Mouse (Mus musculus) liver, embryonic 16.5 days (tissue): ENCODE results near the gene F8. TPM values are rescaled to one million over a fixed set of nuclear protein-coding genes. Genes with fewer than 3 reads are reported as not detected.
A peak's percentile ranks its signal among the peaks of the same experiment; 100 is the strongest.

Experiments
- ATAC-seq: fragments of 200-750 bp; cut with Nextera tagmentation; 2 replicates; pipeline ENCODE4 v1.8.0; 2017; ENCODE audit warnings: low read depth, mild to moderate bottlenecking, moderate number of reproducible peaks, moderate library complexity
- H3K27ac ChIP-seq: fragments of 300-500 bp; sonication (generic); 2 replicates; pipeline ENCODE4 v1.5.1; 2014; ENCODE audit warnings: mild to moderate bottlenecking, low read length
- H3K27me3 ChIP-seq: fragments of 300-500 bp; sonication (generic); 2 replicates; pipeline ENCODE4 v1.6.1; 2014; ENCODE audit warnings: low read depth, low read length, mixed read lengths; ENCODE audit not compliant: control insufficient read depth, insufficient read depth
- H3K36me3 ChIP-seq: fragments of 300-500 bp; sonication (generic); 2 replicates; pipeline ENCODE4 v1.6.1; 2014; ENCODE audit warnings: mild to moderate bottlenecking; ENCODE audit not compliant: control insufficient read depth, insufficient read depth
- H3K4me1 ChIP-seq: fragments of 300-500 bp; sonication (generic); 2 replicates; pipeline ENCODE4 v1.6.1; 2014; ENCODE audit warnings: low read depth, low read length, mixed read lengths; ENCODE audit not compliant: control insufficient read depth
- H3K4me2 ChIP-seq: fragments of 300-500 bp; sonication (generic); 2 replicates; pipeline ENCODE4 v1.6.1; 2014; ENCODE audit warnings: low read depth, low read length, mixed read lengths
- H3K4me3 ChIP-seq: fragments of 300-500 bp; sonication (generic); 2 replicates; pipeline ENCODE4 v1.5.1; 2014; ENCODE audit warnings: low read depth, mild to moderate bottlenecking, low read length
- H3K9ac ChIP-seq: fragments of 300-500 bp; sonication (generic); 2 replicates; pipeline ENCODE4 v1.6.1; 2014; ENCODE audit warnings: low read depth, low read length
- H3K9me3 ChIP-seq: fragments of 300-500 bp; sonication (generic); replicated peaks from 2 replicates; pipeline ENCODE4 v1.6.1; 2016; ENCODE audit warnings: low read length; ENCODE audit not compliant: control insufficient read depth
- WGBS: fragments of 180-500 bp; shearing (Covaris S2); extraction: QIAGEN DNeasy Blood & Tissue Kit; methylation state at CpG from one replicate; pipeline ENCODE4 v1.1.7; 2014; ENCODE audit not compliant: insufficient replicate concordance; 5-methylcytosine and 5-hydroxymethylcytosine counted together
- polyA plus RNA-seq: library from polyadenylated mRNA; unstranded; fragments of >200 nt; fragmentation: Nextera tagmentation; extraction: Ambion mirVana; gene quantifications from 2 replicates; pipeline ENCODE4 v1.2.1, GENCODE M21; 2015

The F8 gene
- polyA plus RNA-seq, result 2.4 and 2.9 TPM in 2 replicates

DNA sequence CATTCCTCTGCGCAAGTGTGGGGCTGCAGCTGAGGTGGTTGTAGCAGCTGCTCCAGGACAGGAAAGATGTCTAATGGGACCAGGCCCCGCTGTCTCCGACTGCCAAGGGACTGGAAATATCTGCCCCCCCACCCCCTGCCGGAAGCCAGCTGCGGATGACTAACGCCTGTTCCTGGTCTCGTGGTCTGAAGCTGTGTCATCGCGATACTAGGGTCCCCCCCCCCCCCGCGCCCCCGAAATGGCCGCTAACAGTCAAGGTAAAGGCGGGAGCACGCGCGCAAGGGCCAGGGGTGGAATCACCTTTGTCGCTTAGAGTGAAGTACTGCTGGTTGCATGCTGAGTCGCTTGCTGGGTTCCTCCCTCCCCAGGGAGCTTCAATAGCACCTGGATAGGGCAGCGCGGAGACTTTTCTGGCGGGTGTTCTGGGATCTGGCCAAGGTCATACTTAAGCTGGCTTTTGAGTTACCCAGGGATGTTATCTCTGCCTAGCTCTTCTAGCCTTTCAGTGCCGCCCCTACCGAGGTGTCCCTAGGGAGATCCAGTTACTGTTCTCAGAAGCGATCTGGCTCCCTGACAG lies at the start of gene F8, which contains the start of gene Fundc2:
F8 (minus strand) TSS at position 421 of the 577 bp plus-strand sequence.
Fundc2 (plus strand) TSS at position 205 of the 577 bp plus-strand sequence.
- peak within 1 kb of the TSS; percentile 81 for H3K27ac ChIP-seq
- H3K36me3 ChIP-seq, result no peaks in the 10 kb centered on the region
- peak within 1 kb of the TSS; percentile 66 for H3K9ac ChIP-seq
- no peaks in the 10 kb centered on the region for H3K9me3 ChIP-seq
- H3K4me3 ChIP-seq, result peak within 1 kb of the TSS; percentile 65
- peak; percentile 87 for ATAC-seq
- peak within 1 kb of the TSS; percentile 64 for H3K4me2 ChIP-seq
- no peaks in the 10 kb centered on the region for H3K27me3 ChIP-seq
- 16% methylated on average over 23 of the region's 25 CpGs for WGBS
- H3K4me1 ChIP-seq, result no peaks in the 10 kb centered on the region

DNA sequence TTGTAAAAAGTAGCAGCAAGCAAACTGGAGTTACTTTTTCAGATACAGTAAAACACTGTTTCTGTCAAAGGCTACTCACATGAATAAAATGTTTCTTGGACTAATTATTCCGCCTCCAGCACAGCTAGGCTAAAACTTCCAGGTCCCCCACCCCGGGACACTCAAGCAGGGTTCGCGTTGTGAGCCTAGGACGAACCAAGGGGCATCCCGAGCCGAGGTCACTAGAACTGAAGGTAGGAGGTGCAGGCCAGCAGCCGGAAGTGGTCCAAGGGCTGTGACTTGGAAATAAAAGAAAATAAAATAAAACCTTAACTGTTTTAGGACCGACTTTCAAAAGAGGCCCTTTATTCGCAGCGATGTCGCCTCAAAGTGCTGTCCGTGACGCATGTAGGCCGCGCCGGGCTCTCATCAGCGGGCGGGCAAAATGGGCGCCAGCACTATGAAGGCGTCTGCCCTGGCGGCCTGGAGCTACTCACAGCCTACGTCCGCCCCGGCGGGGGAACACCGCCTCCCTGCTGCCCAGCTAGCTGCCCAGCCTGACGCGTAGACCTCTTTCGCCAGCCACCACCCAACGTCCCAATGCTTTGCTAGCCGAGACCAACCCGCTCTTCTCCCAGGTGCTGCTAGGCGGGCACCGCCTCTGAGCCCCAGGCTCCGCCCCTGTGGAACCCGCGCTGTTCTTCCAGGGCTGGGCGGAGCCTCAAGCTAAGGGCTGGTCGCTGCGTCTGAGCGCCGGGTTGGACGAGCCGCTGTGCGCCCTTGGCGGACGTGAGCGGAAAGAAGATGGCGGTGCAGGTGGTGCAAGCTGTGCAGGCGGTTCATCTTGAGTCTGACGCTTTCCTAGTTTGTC lies 33.7 kb upstream of the F8 start, which contains the start of the genes Cmc4, Mtcp1 and Brcc3:
Cmc4 (minus strand) TSS at position 649 of the 850 bp plus-strand sequence.
Mtcp1 (minus strand) TSS at position 653 of the 850 bp plus-strand sequence.
Brcc3 (plus strand) TSS at position 693 of the 850 bp plus-strand sequence.
- WGBS, result 16% methylated on average over 52 of the region's 52 CpGs
- no peaks in the 10 kb centered on the region for H3K9me3 ChIP-seq
- peak within 1 kb of the TSS; percentile 57 for H3K4me2 ChIP-seq
- no peaks in the 10 kb centered on the region for H3K4me1 ChIP-seq
- H3K9ac ChIP-seq, result peak within 1 kb of the TSS; percentile 76
- no peaks in the 10 kb centered on the region for H3K27me3 ChIP-seq
- H3K4me3 ChIP-seq, result peak within 1 kb of the TSS; percentile 69
- peak within 1 kb of the TSS; percentile 95 for H3K27ac ChIP-seq
- H3K36me3 ChIP-seq, result no peaks in the 10 kb centered on the region
- peak; percentile 97 for ATAC-seq

DNA sequence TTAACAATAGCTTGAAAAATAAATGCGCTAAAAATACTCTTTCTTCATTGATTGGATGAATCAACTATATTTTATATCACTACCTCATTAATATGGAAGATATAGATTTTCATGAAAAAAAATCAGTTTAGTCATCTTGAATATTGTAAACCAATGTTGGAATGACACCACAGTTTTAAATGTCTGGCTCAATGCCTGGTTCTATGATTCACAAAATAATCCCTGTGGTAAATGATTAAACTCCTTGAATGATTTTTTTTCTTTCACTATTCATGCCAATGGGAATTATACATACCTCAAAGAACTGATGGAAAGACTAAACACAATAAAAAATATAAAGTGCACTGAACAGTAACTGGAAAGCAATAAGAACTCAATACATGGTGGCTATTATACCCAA lies 27.3 kb upstream of the F8 start:
- no peak overlapping the region for H3K4me2 ChIP-seq
- no peaks in the 10 kb centered on the region for H3K9me3 ChIP-seq
- no peak overlapping the region for H3K27ac ChIP-seq
- no peaks in the 10 kb centered on the region for H3K27me3 ChIP-seq
- H3K4me3 ChIP-seq, result no peak overlapping the region
- WGBS, result 81% methylated on average over 1 of the region's 1 CpGs
- no peaks in the 10 kb centered on the region for H3K36me3 ChIP-seq
- no peak for ATAC-seq
- H3K9ac ChIP-seq, result no peak overlapping the region
- no peaks in the 10 kb centered on the region for H3K4me1 ChIP-seq

DNA sequence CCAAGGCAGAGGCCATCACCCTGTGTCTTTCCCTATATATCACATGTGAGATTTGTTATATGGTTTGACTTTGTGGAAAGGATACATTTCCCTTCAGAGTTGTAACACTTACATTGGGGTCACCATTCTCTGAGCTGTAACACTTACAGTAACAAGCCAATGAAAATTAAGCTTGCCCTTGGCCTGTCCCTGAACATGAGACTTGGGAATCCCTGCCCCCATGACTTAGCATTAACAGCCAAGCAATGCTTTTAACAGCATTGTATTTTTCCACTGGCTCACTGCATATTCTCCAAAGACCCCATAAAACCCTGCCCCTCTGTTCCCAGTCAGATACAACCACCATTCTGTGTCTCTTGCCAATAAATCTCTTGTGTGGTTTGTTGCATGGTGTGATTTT lies 20.9 kb upstream of the F8 start:
- H3K4me1 ChIP-seq, result peaks cover 12% of the 10 kb centered on the region
- H3K27ac ChIP-seq, result peak overlapping the region; percentile 81
- H3K9ac ChIP-seq, result no peak overlapping the region
- ATAC-seq, result no peak
- H3K4me3 ChIP-seq, result no peak overlapping the region
- no peaks in the 10 kb centered on the region for H3K9me3 ChIP-seq
- no peak overlapping the region for H3K4me2 ChIP-seq
- H3K27me3 ChIP-seq, result no peaks in the 10 kb centered on the region
- H3K36me3 ChIP-seq, result no peaks in the 10 kb centered on the region; the same call in 1 of the 2 replicates

DNA sequence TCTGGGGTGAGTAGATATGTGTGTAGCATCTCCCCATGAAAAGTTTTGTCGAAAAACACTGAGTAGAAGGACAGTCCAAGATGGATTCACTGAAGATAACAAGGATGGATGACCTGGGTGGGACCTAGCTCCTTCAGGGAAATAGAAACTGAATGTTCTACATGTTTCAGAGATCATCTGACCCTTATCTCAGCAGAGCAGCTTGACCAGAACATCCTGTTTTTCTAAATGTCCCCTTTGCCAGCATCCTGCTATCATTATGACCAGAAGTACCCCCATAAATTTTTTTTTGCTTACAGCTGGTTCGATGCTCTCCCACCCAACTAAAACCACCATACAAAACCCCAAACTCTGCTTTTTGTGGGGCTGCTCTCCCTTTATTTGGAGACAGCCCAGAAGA lies 20.3 kb upstream of the F8 start:
- Histone ChIP-seq H3K27me3 (no peaks in the 10 kb centered on the region), H3K4me2 (0 out of 2 replicates have a peak overlapping the region, but pooled peaks have one; percentile 0), H3K36me3 (no peaks in the 10 kb centered on the region; the same call in 1 of the 2 replicates), H3K4me1 (peaks cover 12% of the 10 kb centered on the region), H3K9me3 (no peaks in the 10 kb centered on the region), H3K4me3 (no peak overlapping the region), H3K27ac (peak overlapping the region; percentile 81), H3K9ac (no peak overlapping the region)
- 22% methylated on average over 2 of the region's 2 CpGs for WGBS
- peak; percentile 94 for ATAC-seq

DNA sequence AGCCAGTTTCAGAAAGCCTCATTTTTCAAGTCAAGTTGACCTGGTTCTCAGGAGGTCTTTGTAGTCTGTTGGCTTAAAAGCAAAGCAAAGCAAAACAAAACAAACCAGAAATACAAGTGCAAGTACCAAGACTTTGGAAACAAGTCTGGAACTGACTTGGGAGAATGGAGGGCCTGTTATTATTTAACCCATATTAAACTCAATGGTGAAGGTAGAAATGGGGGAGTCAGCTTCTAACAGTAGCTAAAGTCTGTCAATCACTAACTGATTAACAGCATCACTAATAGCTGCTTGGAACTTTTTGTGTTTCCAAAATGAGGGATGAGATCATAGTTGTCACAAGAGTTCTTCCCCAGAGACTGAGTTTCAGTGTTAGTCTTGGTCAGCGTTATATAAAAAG lies 17.1 kb upstream of the F8 start:
- Histone ChIP-seq H3K9me3 (no peaks in the 10 kb centered on the region), H3K4me1 (peaks cover 12% of the 10 kb centered on the region), H3K36me3 (no peaks in the 10 kb centered on the region; the same call in 1 of the 2 replicates), H3K9ac (no peak overlapping the region), H3K27ac (no peak overlapping the region), H3K4me3 (no peak overlapping the region), H3K27me3 (no peaks in the 10 kb centered on the region), H3K4me2 (no peak overlapping the region)
- 65% methylated on average over 1 of the region's 1 CpGs for WGBS
- no peak for ATAC-seq

DNA sequence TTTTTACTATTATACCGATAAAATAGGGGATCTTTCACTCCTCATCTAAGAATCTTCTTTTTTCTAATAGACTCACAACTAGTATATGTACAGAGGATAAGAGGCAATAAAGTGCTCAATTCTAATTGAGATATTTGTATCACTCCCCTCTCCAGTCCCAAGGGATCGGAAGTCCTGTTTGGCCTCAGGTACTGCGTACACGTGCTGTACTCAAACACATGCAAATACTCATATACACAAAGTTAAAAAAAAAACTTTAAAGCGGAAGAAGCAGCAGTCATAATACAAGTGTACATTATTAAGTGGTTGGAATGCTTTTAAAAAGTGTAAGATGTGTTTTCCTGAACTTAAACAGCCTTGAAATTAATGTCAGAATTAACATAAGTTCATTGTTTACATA lies 716 bp downstream of the F8 start:
- Histone ChIP-seq H3K36me3 (no peaks in the 10 kb centered on the region), H3K9ac (no peak overlapping the region), H3K4me2 (peak overlapping the region; percentile 64), H3K4me3 (peak overlapping the region; percentile 65), H3K27me3 (no peaks in the 10 kb centered on the region), H3K4me1 (no peaks in the 10 kb centered on the region), H3K27ac (no peak overlapping the region), H3K9me3 (no peaks in the 10 kb centered on the region)
- no peak for ATAC-seq
- 71% methylated on average over 5 of the region's 5 CpGs for WGBS

DNA sequence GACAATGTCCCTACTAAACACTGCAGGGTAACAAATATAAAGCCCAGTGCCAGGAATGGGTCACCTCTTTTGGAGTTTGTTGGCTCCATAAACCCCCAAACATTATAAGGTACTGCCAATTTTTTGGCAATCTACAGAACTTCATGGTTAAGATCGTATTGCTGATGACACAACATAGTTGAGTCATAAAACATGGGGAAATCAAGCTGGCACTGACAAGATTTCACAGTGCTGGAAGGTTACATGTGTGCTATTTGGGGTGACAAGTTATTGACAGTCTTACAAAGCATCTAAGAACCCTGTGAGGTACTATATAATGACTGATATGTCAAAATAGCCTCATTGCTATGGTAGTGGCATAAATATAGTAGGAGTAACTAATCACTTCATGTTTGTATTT lies 1.2 kb downstream of the F8 start:
- Histone ChIP-seq H3K4me3 (no peak overlapping the region), H3K4me2 (no peak overlapping the region), H3K36me3 (no peaks in the 10 kb centered on the region), H3K27me3 (no peaks in the 10 kb centered on the region), H3K4me1 (no peaks in the 10 kb centered on the region), H3K27ac (no peak overlapping the region), H3K9me3 (no peaks in the 10 kb centered on the region), H3K9ac (no peak overlapping the region)
- 58% methylated on average over 1 of the region's 1 CpGs for WGBS
- no peak for ATAC-seq

DNA sequence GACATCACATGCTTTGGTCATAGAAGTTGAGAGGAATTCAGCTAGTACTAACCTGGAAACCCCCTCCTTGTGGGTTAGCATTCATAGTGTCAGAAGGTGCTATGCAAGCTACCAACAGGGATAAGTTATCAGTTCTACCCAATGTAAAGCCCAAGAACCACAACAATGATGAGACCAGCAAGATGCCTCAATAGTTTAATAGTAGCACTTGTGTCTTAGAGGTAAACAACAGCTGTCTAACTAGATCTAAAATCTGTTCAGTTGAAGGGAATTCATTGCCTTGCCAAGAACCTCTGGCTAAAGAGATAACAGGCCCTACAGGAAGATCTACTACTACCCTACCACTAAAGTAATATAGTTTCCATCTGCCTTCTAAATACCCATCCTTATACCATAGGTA lies 5.6 kb downstream of the F8 start:
- no peak overlapping the region for H3K4me2 ChIP-seq
- no peaks in the 10 kb centered on the region for H3K36me3 ChIP-seq
- no peaks in the 10 kb centered on the region for H3K9me3 ChIP-seq
- ATAC-seq, result no peak
- no peak overlapping the region for H3K4me3 ChIP-seq
- H3K27me3 ChIP-seq, result no peaks in the 10 kb centered on the region
- no peak overlapping the region for H3K27ac ChIP-seq
- H3K9ac ChIP-seq, result no peak overlapping the region
- H3K4me1 ChIP-seq, result no peaks in the 10 kb centered on the region
